Mouse (Mus musculus): ENCODE data around the gene Npas3. TPM values are rescaled to one million over a fixed set of nuclear protein-coding genes. Genes with fewer than 3 reads are reported as not detected.

Npas3 gene
- polyA plus RNA-seq (2012): not detected in 2 replicates

- TF ChIP-seq GATA1 (IDR thresholded peaks at IDR 0.05; ENCODE audit: low read length): no peak
Observed at GRCm38 (mm10) chr12:53248101-53248727, at the start of gene Npas3. Gene Npas3, plus strand, starts transcription at chr12:53248677.

DNA sequence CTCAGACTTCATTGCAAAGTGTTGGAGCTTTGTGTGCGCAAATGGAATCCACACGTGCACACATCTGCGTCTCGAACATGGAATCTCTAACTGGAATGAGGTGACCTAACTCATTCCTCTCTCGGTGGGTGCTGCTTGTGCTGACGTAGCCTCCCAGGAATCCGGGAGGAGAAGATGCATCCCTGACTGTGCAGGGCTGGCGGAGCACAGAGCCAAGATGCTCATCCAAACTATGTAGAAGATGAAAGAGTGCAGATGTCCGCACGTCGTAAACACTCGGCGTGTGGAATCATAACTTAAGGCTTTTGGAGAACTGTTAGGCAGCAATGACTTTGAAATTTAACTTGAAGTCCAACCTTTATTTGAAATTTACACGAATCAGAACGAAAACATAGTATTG, 31.3 kb upstream of the Npas3 start:
- TF ChIP-seq GATA1 (IDR thresholded peaks at IDR 0.05; ENCODE audit: low read length): no peak

DNA sequence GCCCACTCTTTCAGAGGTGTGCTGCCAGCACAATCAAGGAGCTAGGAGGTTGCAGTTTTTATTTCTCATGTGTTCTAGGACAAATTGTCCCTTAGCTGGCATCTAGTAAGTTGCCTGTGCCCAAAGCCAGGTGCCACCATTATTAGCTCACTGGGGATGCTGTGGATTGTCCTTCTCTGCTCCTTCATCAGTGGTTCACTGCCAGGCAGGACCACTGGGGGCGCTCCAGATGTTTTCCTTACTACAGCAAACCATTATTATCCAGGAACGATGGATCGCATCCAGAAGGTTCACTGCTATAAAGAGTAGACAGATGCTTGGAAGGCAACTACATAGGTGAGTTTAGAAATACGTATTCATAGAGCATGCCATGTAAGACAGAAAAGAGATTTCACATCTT, 25.7 kb upstream of the Npas3 start:
- TF ChIP-seq GATA1 (IDR thresholded peaks at IDR 0.05; ENCODE audit: low read length): no peak

DNA sequence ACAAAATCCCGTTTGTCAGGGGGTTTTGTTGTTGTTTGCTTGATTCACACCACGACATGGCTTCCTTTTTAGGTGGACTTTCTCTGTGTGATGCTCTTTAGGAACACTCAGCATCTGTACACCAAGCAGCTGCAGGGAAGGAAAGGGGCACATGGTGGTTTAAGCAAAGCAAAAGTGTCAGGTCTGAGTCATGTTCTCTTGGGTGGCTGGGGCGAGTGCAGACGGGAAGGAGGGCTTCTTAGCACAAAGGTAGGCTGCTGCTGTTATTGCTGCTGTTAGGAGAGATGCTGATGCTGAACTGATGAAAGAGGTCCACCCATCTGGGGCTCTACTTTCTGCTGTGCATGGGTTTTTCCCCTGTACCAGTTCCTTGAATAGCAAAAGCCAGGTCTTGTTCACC, 21.1 kb upstream of the Npas3 start:
- no peak for TF ChIP-seq GATA1 (IDR thresholded peaks at IDR 0.05; ENCODE audit: low read length)

DNA sequence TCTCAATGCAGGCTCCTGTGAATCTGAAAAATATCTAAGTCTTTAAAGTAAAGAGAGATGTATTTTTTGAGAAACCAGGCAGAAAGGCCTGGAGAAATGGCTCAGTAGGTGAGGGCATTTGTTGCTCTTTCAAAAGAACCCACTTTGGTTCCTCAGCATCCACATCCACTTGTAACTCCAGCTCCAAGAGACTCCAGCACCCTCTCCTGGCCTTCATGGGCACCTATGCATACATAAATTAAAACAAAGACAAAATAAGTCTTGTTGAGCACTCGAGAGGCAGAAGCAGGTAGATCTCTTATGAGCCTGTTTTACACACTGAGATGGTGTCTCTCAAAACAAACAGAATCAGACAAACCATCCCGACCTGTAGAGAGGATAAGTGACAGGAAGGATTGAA, 19.1 kb upstream of the Npas3 start:
- TF ChIP-seq GATA1 (IDR thresholded peaks at IDR 0.05; ENCODE audit: low read length): no peak

DNA sequence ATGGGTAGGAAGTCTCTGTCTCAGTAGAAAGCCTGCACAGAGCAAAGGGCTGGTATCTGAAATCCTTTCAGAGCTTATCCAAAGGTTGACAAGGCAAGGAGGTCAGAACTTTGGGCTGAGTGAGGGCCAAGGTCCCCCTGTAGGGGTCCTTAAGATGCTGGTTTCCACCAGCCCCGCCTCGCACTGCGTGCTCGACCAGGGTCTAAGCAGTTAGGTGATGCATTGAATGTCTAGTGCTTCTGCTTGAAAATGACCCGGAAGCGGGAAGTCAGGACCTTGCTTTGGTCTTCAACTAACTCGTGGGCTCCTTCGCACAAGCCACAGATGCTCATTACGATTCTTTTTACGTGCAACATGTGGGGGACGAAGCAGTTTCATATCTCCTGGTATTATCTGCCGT, 2.3 kb upstream of the Npas3 start:
- no peak for TF ChIP-seq GATA1 (IDR thresholded peaks at IDR 0.05; ENCODE audit: low read length)

DNA sequence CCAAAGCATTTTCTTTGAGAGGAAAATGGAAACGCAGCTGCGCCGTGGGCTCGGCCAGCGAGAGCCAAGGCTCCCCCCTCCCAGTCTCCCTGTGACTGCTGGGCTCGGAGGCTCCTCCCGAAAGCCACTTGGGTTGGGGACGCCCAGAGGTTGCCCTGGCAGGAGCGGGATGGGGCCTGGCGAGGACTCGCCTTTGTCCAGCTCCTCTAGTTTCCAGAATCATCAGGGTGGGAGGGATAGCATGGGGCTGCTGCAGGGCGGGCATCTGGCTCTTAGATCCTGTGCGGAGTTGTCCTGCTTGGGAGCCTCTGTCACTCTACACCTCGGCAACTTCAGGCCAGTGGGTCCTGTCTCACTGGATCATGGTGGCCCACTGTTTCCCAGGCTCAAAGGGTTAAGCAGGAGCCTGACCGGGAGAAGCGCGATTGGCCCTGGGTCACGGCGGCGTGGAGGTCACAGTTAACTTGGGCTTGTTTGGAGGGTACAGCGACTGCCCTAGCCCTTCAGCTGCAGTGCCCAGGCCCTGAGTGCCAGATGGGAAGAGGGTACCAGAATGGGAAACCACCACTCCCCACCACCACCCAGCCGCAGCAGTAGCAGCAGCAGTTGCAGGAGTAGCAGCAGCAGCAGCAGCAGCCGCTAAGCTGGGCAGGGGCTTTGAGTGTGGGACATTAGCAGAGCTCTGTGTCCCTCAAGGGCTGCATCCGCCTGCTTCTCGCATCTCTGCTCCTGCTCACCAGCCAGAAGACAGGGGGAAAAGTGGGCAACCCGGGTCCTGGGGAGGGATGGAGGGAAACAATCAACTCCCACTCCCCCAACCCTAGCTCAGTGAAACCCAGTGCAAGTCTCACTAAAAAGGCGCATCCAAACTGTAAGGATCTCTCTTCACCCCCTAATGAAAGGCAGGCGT, 1.6 kb upstream of the Npas3 start:
- TF ChIP-seq GATA1 (IDR thresholded peaks at IDR 0.05; ENCODE audit: low read length): no peak

DNA sequence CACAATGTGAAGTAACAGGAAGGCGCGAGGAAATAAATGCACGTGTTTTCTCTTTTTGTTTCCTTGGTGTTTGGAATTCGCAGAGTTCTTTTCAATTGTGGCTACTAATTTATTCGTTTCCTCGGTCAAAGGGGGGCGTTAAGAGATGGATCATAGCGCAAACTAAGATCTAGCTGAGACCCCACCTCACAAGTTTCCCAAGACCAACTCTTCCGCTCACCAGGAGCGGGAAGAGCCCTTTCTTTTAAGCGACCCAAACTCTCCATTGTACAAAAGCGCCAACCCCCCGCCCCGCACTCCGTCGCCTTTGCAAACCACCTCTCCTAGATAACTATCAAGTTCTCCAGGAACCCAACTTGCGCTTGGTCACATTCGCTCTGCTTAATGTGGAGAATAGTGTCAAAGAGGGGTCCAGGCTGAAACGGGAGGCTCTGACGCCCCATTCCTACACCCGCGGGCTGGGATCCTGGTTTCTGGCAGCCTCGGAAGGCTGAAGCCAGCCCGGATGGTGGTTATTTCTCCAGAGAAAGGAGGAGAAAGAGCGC, 914 bp upstream of the Npas3 start:
- no peak for TF ChIP-seq GATA1 (IDR thresholded peaks at IDR 0.05; ENCODE audit: low read length)

DNA sequence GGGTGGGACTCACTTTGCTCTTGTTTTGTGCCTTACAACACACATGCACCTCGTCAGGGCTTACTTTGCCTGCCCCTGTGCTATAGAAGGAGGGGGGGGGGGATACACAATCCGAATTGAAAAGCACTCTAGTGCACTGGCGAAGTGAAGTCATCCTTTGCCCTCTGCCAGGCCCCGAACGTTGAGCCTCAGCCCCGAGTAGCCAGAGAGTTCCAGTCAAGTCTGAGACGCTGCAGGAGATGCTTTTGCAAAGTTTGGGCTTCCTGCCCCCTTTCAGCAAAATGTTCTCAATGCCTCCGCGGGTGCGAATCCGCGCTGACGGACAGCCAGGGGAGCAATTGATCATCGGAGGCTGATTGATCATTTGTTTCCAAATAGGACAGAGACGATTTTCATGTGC, 319 bp downstream of the Npas3 start:
- no peak for TF ChIP-seq GATA1 (IDR thresholded peaks at IDR 0.05; ENCODE audit: low read length)

- no peak for TF ChIP-seq GATA1 (IDR thresholded peaks at IDR 0.05; ENCODE audit: low read length)
Observed at GRCm38 (mm10) chr12:53251701-53252181, 3.3 kb downstream of the Npas3 start.

- TF ChIP-seq GATA1 (IDR thresholded peaks at IDR 0.05; ENCODE audit: low read length): no peak
Observed at GRCm38 (mm10) chr12:53252213-53252571, 3.7 kb downstream of the Npas3 start.

GRCm38 (mm10) chr12:53252572-53253422, 4.3 kb downstream of the Npas3 start:
- no peak for TF ChIP-seq GATA1 (IDR thresholded peaks at IDR 0.05; ENCODE audit: low read length)

DNA sequence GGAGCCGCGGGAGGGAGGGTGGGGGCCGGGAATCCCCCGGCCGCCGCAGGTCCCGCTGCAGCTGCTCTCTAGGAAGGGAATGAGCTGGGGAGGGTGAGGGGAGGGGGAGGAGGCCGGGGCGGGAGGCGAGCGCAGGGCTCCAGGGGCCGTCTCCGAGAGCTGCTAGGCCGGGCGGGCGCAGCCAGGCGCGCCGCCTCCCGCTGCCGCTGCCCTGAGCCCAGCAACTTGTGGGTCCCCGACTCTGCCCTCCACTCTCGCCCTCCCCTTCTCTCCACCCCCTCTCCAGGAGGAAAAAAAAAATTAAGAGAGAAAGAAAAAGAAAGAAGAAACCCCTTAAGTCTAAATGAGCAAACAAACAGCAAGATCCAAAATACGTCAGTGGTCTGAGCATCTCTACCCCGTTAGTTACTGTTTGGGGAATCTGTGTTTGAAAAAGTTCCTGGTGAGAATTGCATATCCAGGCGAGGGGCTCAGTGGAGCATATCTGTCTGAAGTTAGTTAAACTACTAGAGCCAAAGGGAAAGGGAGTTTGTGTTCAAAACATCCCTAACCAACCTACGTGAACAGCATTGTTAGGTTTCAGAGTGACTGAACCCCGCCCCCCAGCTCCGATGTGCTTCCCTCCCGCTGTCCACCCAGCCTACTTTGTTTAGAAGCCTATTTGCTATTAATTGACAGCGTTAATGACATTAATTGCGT, 5.1 kb downstream of the Npas3 start:
- no peak for TF ChIP-seq GATA1 (IDR thresholded peaks at IDR 0.05; ENCODE audit: low read length)

DNA sequence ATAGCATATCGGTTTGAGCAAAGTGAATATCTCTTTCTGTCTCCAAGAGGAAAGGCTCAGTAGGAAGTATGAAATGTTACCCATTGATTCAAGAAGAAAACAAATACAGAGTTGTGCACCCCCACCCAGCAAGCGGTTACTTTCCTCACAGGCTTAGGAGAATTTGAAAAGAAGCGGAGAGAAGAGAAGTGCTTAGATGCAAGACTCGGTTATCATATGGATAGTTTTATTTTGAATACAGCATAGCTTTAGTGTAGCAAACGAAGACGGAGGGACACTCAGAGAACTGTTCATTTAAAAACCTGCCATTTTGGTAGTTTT, 5.6 kb downstream of the Npas3 start:
- no peak for TF ChIP-seq GATA1 (IDR thresholded peaks at IDR 0.05; ENCODE audit: low read length)

DNA sequence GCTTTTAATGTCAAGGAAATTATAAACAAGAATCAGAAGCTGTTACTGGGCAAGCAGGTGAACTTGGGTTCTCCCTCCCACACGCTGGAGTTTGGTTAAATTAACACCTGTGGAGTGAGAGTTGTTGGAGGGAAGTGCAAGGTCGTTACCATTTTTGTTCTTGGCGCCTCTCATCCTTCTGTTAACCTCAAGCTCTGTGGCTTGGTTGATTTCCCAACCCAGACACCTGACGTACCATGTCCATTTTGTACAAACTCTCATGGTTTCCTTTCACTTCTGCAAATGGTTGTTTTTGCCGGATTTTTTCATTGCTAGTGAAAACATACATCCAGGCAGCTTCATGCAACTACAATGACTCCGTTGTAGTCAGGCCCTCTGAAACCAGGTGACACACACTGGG, 28.9 kb downstream of the Npas3 start:
- TF ChIP-seq GATA1 (IDR thresholded peaks at IDR 0.05; ENCODE audit: low read length): no peak

Measured in G1E-ER4 (cell line).